Mouse (Mus musculus): ENCODE results near the gene Ldlrad3.

Ldlrad3 gene

GRCm38 (mm10) chr2:102144311-102144710 lies 41.9 kb downstream of the Ldlrad3 start:
- DNase-seq (ENCODE audit: low spot score in 2 of 2) = no peak

GRCm38 (mm10) chr2:102142654-102143271 lies 43.4 kb downstream of the Ldlrad3 start:
- no peak for DNase-seq (ENCODE audit: low spot score in 2 of 2)

- DNase-seq (ENCODE audit: low spot score in 2 of 2) = no peak
Observed at GRCm38 (mm10) chr2:102142197-102142623, 44.0 kb downstream of the Ldlrad3 start.

GRCm38 (mm10) chr2:102141199-102141598 lies 45.0 kb downstream of the Ldlrad3 start:
- no peak for DNase-seq (ENCODE audit: low spot score in 2 of 2)

- no peak for DNase-seq (ENCODE audit: low spot score in 2 of 2)
Observed at GRCm38 (mm10) chr2:102137922-102138321, 48.3 kb downstream of the Ldlrad3 start.

GRCm38 (mm10) chr2:102136184-102136583 lies 50.0 kb downstream of the Ldlrad3 start:
- no peak for DNase-seq (ENCODE audit: low spot score in 2 of 2)

GRCm38 (mm10) chr2:102134510-102135262 lies 51.5 kb downstream of the Ldlrad3 start:
- DNase-seq (ENCODE audit: low spot score in 2 of 2) = peak in 1 of 2 experiments; percentile 72

- DNase-seq (ENCODE audit: low spot score in 2 of 2) = no peak
Observed at GRCm38 (mm10) chr2:102132945-102133558, 53.1 kb downstream of the Ldlrad3 start.

GRCm38 (mm10) chr2:102130198-102130845 lies 55.9 kb downstream of the Ldlrad3 start:
- peak in 1 of 2 experiments; percentile 59 for DNase-seq (ENCODE audit: low spot score in 2 of 2)

GRCm38 (mm10) chr2:102129235-102129634 lies 57.0 kb downstream of the Ldlrad3 start:
- no peak for DNase-seq (ENCODE audit: low spot score in 2 of 2)

- no peak for DNase-seq (ENCODE audit: low spot score in 2 of 2)
Observed at GRCm38 (mm10) chr2:102128500-102129030, 57.6 kb downstream of the Ldlrad3 start.

GRCm38 (mm10) chr2:102127791-102128387 lies 58.3 kb downstream of the Ldlrad3 start:
- DNase-seq (ENCODE audit: low spot score in 2 of 2) = no peak

- DNase-seq (ENCODE audit: low spot score in 2 of 2) = no peak
Observed at GRCm38 (mm10) chr2:102127221-102127620, 59.0 kb downstream of the Ldlrad3 start.

- DNase-seq (ENCODE audit: low spot score in 2 of 2) = no peak
Observed at GRCm38 (mm10) chr2:102126076-102126475, 60.1 kb downstream of the Ldlrad3 start.

GRCm38 (mm10) chr2:102125042-102125441 lies 61.1 kb downstream of the Ldlrad3 start:
- no peak for DNase-seq (ENCODE audit: low spot score in 2 of 2)

- DNase-seq (ENCODE audit: low spot score in 2 of 2) = no peak
Observed at GRCm38 (mm10) chr2:102122146-102122515, 64.1 kb downstream of the Ldlrad3 start.

- DNase-seq (ENCODE audit: low spot score in 2 of 2) = peak in 1 of 2 experiments; percentile 24
Observed at GRCm38 (mm10) chr2:102121440-102122145, 64.6 kb downstream of the Ldlrad3 start.

- no peak for DNase-seq (ENCODE audit: low spot score in 2 of 2)
Observed at GRCm38 (mm10) chr2:102119751-102120505, 66.3 kb downstream of the Ldlrad3 start.

- DNase-seq (ENCODE audit: low spot score in 2 of 2) = no peak
Observed at GRCm38 (mm10) chr2:102118988-102119460, 67.2 kb downstream of the Ldlrad3 start.

- DNase-seq (ENCODE audit: low spot score in 2 of 2) = no peak
Observed at GRCm38 (mm10) chr2:102117402-102117760, 68.8 kb downstream of the Ldlrad3 start.
